Mouse (Mus musculus) lung, postnatal 0 days (tissue): ENCODE results near the gene Fhit. TPM values are rescaled to one million over a fixed set of nuclear protein-coding genes. Genes with fewer than 3 reads are reported as not detected.

Experiments
- ATAC-seq: fragments of 200-750 bp; cut with Nextera tagmentation; 2 replicates; pipeline ENCODE4 v1.8.0; 2017; ENCODE audit warnings: moderate library complexity
- DNase-seq: peaks from one replicate; pipeline ENCODE4 v3.0.0-alpha.2; 2016; ENCODE audit warnings: low spot score
- H3K27ac ChIP-seq: fragments of 300-500 bp; sonication (generic); 2 replicates; pipeline ENCODE4 v1.5.1; 2014; ENCODE audit warnings: antibody characterized with exemption, mild to moderate bottlenecking, low read length, mixed read lengths
- H3K27me3 ChIP-seq: fragments of 300-500 bp; sonication (generic); replicated peaks from 2 replicates; pipeline ENCODE4 v1.6.1; 2014; ENCODE audit warnings: low read length, mixed read lengths; ENCODE audit not compliant: insufficient read depth
- H3K36me3 ChIP-seq: fragments of 300-500 bp; sonication (generic); 2 replicates; pipeline ENCODE4 v1.6.1; 2014; ENCODE audit warnings: low read length, mixed read lengths; ENCODE audit not compliant: insufficient read depth
- H3K4me1 ChIP-seq: fragments of 300-500 bp; sonication (generic); 2 replicates; pipeline ENCODE4 v1.6.1; 2014; ENCODE audit warnings: antibody characterized with exemption, low read depth, low read length, mixed read lengths; ENCODE audit not compliant: insufficient read depth
- H3K4me2 ChIP-seq: fragments of 300-500 bp; sonication (generic); replicated peaks from 2 replicates; pipeline ENCODE4 v1.6.1; 2014; ENCODE audit warnings: low read depth, mild to moderate bottlenecking, low read length, moderate library complexity, mixed read lengths
- H3K4me3 ChIP-seq: fragments of 300-500 bp; sonication (generic); 2 replicates; pipeline ENCODE4 v1.5.1; 2014; ENCODE audit warnings: low read depth, low read length
- H3K9ac ChIP-seq: fragments of 300-500 bp; sonication (generic); replicated peaks from 2 replicates; pipeline ENCODE4 v1.6.1; 2014; ENCODE audit warnings: low read depth, mild to moderate bottlenecking
- H3K9me3 ChIP-seq: fragments of 300-500 bp; sonication (generic); 2 replicates; pipeline ENCODE4 v1.6.1; 2016; ENCODE audit warnings: low read length, mixed read lengths
- CTCF ChIP-seq: IDR thresholded peaks from 2 replicates; pipeline ENCODE4 v1.5.1; 2016; ENCODE audit warnings: antibody characterized with exemption, mild to moderate bottlenecking
- EP300 ChIP-seq: IDR thresholded peaks from 2 replicates; pipeline ENCODE4 v1.6.1; 2016; ENCODE audit warnings: antibody characterized with exemption, mild to moderate bottlenecking, control low read depth
- WGBS: fragments of 180-500 bp; shearing (Covaris S2); extraction: QIAGEN DNeasy Blood & Tissue Kit; methylation state at CpG from one replicate; pipeline ENCODE4 v1.1.7; 2014; 5-methylcytosine and 5-hydroxymethylcytosine counted together
- polyA plus RNA-seq: library from polyadenylated mRNA; unstranded; fragments of >200 nt; fragmentation: Nextera tagmentation; extraction: Ambion mirVana; gene quantifications from 2 replicates; pipeline ENCODE4 v1.2.1, GENCODE M21; 2015

The Fhit gene
- polyA plus RNA-seq, 1 experiment from 2014 or later, result 5.6 TPM

DNA sequence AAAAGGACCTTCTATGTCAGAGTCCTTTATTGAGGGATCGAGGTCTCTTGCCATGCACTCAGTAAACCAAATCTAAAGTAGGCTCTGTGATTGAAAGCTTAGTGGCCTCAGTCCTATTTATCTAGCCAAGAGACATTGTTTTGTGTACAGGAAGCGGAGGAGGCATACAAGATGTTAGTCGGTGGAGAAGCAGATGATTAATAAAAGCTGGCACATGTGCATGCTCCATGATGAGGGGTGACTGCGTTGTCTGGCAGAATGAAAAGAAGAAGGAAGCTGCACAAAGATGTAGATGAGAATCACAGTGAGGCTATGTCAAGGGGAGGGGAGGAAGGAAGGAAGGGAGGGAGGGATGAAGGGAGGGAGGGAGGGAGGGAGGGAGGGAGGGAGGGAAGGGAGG, 481.8 kb downstream of the Fhit start:
- WGBS, result 55% methylated on average over 4 of the region's 4 CpGs
- TF ChIP-seq CTCF, result no peak
- TF ChIP-seq EP300, result no peak
- ATAC-seq (no peak), DNase-seq (no peak)
- H3K9me3 ChIP-seq, result no peaks in the 10 kb centered on the region
- H3K4me3 ChIP-seq, result no peak overlapping the region
- no peaks in the 10 kb centered on the region for H3K4me1 ChIP-seq
- H3K4me2 ChIP-seq, result no peak overlapping the region
- H3K9ac ChIP-seq, result no peak overlapping the region
- H3K36me3 ChIP-seq, result no peaks in the 10 kb centered on the region
- no peaks in the 10 kb centered on the region for H3K27me3 ChIP-seq
- H3K27ac ChIP-seq, result no peak overlapping the region

GRCm38 (mm10) chr14:10679638-10680037, 482.2 kb downstream of the Fhit start:
- TF ChIP-seq EP300, result no peak
- no peak for TF ChIP-seq CTCF
- Histone ChIP-seq H3K27ac (no peak overlapping the region), H3K27me3 (no peaks in the 10 kb centered on the region), H3K4me1 (no peaks in the 10 kb centered on the region), H3K9ac (no peak overlapping the region), H3K4me2 (no peak overlapping the region), H3K4me3 (no peak overlapping the region), H3K36me3 (no peaks in the 10 kb centered on the region), H3K9me3 (no peaks in the 10 kb centered on the region)
- no peak for ATAC-seq
- DNase-seq, result no peak

- Histone ChIP-seq H3K27ac (no peak overlapping the region), H3K4me1 (no peaks in the 10 kb centered on the region), H3K9me3 (no peaks in the 10 kb centered on the region), H3K4me3 (no peak overlapping the region), H3K4me2 (no peak overlapping the region), H3K27me3 (no peaks in the 10 kb centered on the region), H3K9ac (no peak overlapping the region), H3K36me3 (no peaks in the 10 kb centered on the region)
- no peak for TF ChIP-seq EP300
- DNase-seq (peak; percentile 21), ATAC-seq (peak; percentile 41; the same call in 1 of the 2 replicates)
- 13% methylated on average over 2 of the region's 2 CpGs for WGBS
Observed at GRCm38 (mm10) chr14:10677627-10678026, 484.2 kb downstream of the Fhit start.

DNA sequence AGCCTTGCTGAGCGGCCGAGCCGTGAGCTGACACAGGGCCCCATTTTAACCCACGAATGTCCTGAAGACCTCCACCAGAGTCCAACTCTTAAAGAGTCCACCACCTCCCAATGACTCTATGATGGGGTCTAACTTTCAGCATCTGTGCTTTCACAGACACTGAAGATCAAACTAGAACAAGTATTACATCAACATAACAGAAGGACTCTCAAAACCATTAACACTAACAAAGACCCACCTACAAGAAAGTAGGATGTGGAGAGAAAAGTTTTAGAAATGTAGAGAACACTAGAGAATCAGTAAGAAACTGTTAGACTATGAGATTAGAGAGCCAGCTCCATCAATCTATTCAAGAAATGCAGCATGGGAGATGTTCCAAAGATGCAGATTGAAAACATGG, 501.6 kb downstream of the Fhit start:
- Histone ChIP-seq H3K36me3 (no peaks in the 10 kb centered on the region), H3K9me3 (no peaks in the 10 kb centered on the region), H3K27ac (no peak overlapping the region), H3K27me3 (no peaks in the 10 kb centered on the region), H3K4me1 (no peaks in the 10 kb centered on the region), H3K9ac (no peak overlapping the region), H3K4me3 (no peak overlapping the region), H3K4me2 (no peak overlapping the region)
- WGBS, result 81% methylated on average over 4 of the region's 4 CpGs
- DNase-seq (no peak), ATAC-seq (no peak)
- no peak for TF ChIP-seq CTCF
- no peak for TF ChIP-seq EP300

GRCm38 (mm10) chr14:10659326-10659725, 502.5 kb downstream of the Fhit start:
- H3K36me3 ChIP-seq, result no peaks in the 10 kb centered on the region
- TF ChIP-seq CTCF (no peak), EP300 (no peak)
- DNase-seq, result no peak
- no peaks in the 10 kb centered on the region for H3K27me3 ChIP-seq
- H3K9ac ChIP-seq, result no peak overlapping the region
- no peak overlapping the region for H3K27ac ChIP-seq
- H3K4me3 ChIP-seq, result no peak overlapping the region
- H3K9me3 ChIP-seq, result no peaks in the 10 kb centered on the region
- no peak for ATAC-seq
- no peaks in the 10 kb centered on the region for H3K4me1 ChIP-seq
- no peak overlapping the region for H3K4me2 ChIP-seq
- 83% methylated on average over 2 of the region's 2 CpGs for WGBS

DNA sequence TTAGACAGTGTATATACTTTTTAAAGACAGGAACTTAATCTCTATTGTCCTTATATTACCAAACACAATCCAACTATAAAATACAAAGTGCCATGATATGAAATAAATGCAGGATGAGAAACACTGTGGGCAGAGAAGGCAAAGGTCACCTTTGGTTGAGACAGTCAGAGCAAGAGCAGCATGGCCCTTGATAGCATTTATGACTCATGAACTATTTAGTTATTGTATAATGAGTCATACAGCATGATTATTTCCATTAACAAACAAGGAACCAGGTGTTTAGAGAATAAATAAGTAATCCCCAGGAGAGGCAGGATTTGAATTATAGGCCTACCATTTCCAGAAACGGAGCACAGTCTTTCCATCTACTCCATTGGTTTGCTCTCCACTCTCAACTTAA, 503.6 kb downstream of the Fhit start:
- no peak overlapping the region for H3K4me3 ChIP-seq
- H3K9ac ChIP-seq, result no peak overlapping the region
- no peaks in the 10 kb centered on the region for H3K27me3 ChIP-seq
- no peaks in the 10 kb centered on the region for H3K9me3 ChIP-seq
- WGBS, result 88% methylated on average over 1 of the region's 1 CpGs
- H3K27ac ChIP-seq, result no peak overlapping the region
- no peak overlapping the region for H3K4me2 ChIP-seq
- no peaks in the 10 kb centered on the region for H3K4me1 ChIP-seq
- DNase-seq, result no peak
- no peak for ATAC-seq
- H3K36me3 ChIP-seq, result no peaks in the 10 kb centered on the region
- no peak for TF ChIP-seq CTCF
- no peak for TF ChIP-seq EP300

DNA sequence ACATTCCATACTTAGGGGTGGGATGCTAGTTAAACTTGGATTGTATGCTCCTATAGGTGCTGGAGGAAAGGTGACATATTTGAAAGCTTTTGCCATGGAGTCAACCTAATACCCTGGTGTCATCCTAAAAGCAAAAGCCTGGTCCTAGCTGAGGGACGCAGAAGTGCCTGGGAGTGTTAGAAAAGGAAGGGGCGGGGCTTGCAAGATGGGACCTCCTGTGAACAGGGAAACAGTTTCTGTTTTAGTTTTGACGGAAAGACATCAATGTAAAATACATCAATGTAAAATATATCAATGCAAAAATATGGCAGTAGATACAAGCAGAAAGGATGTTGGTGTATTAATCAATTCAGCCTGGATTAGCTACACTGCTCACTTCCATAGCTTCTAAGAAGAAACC, 504.5 kb downstream of the Fhit start:
- DNase-seq, result no peak
- Histone ChIP-seq H3K4me1 (no peaks in the 10 kb centered on the region), H3K4me3 (no peak overlapping the region), H3K27ac (no peak overlapping the region), H3K4me2 (no peak overlapping the region), H3K9me3 (no peaks in the 10 kb centered on the region), H3K36me3 (no peaks in the 10 kb centered on the region), H3K27me3 (no peaks in the 10 kb centered on the region), H3K9ac (no peak overlapping the region)
- WGBS, result 70% methylated on average over 3 of the region's 3 CpGs
- no peak for ATAC-seq
- no peak for TF ChIP-seq EP300
- no peak for TF ChIP-seq CTCF
